Mouse (Mus musculus) megakaryocyte, embryonic 14.5 days (primary cell): ENCODE results near the gene Rel.

ENCODE experiments used
- FLI1 ChIP-seq: IDR thresholded peaks from 2 replicates; pipeline ENCODE4 v1.6.1; 2012; ENCODE audit warnings: low read length, inconsistent platforms, mixed read lengths
- GATA1 ChIP-seq: IDR thresholded peaks from 3 replicates; pipeline ENCODE4 v1.6.1; 2012; ENCODE audit warnings: mixed read lengths, low read length, inconsistent platforms, borderline replicate concordance

DNA sequence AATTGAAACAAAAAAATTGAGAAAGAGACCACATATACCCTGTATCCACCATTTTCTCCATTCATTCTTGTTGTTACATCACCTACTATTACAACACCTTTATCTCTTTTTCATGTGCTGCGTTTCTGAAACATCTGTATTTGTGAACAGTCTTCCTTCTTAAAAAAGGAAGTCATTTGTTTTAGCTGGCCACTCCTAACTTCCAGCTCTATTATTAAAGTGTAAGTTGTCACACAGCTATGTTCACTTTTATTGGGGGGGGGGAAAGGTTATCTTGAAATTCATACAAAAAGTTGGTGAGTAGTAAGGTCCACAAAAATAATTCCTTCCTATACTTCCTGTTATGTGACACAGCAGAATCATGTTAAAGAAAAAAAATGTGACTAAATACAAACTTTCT is 2.8 kb downstream of the Rel start:
- TF ChIP-seq GATA1 (no peak), FLI1 (no peak)
